Mouse (Mus musculus) heart, adult 2 months (tissue): ENCODE measurements at regions not wholly inside any gene's neighbourhood (a gene's known extent, or its start where the extent isn't known, plus 50 kb on each side); places are given as distances from the start of the nearest gene placed in this dataset.

Experiments used
- DNase-seq, 2 experiments: peaks; one replicate each; pipeline ENCODE4 v3.0.0; 2021
- H3K27ac ChIP-seq: fragments of 200-600 bp; 2 replicates; pipeline ENCODE4 v1.8.1; 2022
- H3K27me3 ChIP-seq: fragments of 200-500 bp; 2 replicates; pipeline ENCODE4 v1.6.1; 2012; ENCODE audit warnings: mild to moderate bottlenecking, low read length, inconsistent platforms, mixed read lengths; ENCODE audit not compliant: control insufficient read depth, insufficient read depth
- H3K36me3 ChIP-seq: fragments of 200-500 bp; 2 replicates; pipeline ENCODE4 v1.6.1; 2012; ENCODE audit warnings: low read length, inconsistent platforms; ENCODE audit not compliant: control insufficient read depth, insufficient read depth
- H3K4me1 ChIP-seq: fragments of 200-500 bp; 2 replicates; pipeline ENCODE4 v1.6.1; 2011; ENCODE audit warnings: low read length; ENCODE audit not compliant: control insufficient read depth, insufficient read depth
- H3K4me3 ChIP-seq: fragments of 200-600 bp; 2 replicates; pipeline ENCODE4 v1.8.1; 2022
- H3K79me2 ChIP-seq: fragments of 200-500 bp; replicated peaks from 2 replicates; pipeline ENCODE4 v1.6.1; 2012; ENCODE audit warnings: mild to moderate bottlenecking, inconsistent platforms, low read length, moderate library complexity, mixed read lengths; ENCODE audit not compliant: control insufficient read depth, insufficient read depth
- H3K9ac ChIP-seq: fragments of 200-500 bp; 2 replicates; pipeline ENCODE4 v1.6.1; 2012; ENCODE audit warnings: low read depth, mild to moderate bottlenecking, control low read depth, inconsistent platforms, low read length, mixed read lengths
- CTCF ChIP-seq: fragments of 200-600 bp; IDR thresholded peaks from 2 replicates; pipeline ENCODE4 v1.8.1; 2022; ENCODE audit warnings: antibody characterized with exemption, mild to moderate bottlenecking, moderate library complexity
- EP300 ChIP-seq: fragments of 200-500 bp; IDR thresholded peaks from 2 replicates; pipeline ENCODE4 v1.6.1; 2011; ENCODE audit warnings: low read depth, low read length, control low read depth; ENCODE audit not compliant: insufficient read depth
- POLR2A ChIP-seq: fragments of 200-500 bp; IDR thresholded peaks from 2 replicates; pipeline ENCODE4 v1.6.1; 2011; ENCODE audit warnings: mild to moderate bottlenecking, low read depth, low read length, control low read depth; ENCODE audit not compliant: insufficient read depth
- WGBS: fragments of 180-500 bp; shearing (Covaris S2); methylation state at CpG from one replicate; pipeline ENCODE4 v1.1.7; 2018; 5-methylcytosine and 5-hydroxymethylcytosine counted together
- intact Hi-C: fragments of 180-260 bp; cut with DNase I; formaldehyde crosslinking; loops from one replicate; pipeline ENCODE4 v1.15.1; 2025

DNA sequence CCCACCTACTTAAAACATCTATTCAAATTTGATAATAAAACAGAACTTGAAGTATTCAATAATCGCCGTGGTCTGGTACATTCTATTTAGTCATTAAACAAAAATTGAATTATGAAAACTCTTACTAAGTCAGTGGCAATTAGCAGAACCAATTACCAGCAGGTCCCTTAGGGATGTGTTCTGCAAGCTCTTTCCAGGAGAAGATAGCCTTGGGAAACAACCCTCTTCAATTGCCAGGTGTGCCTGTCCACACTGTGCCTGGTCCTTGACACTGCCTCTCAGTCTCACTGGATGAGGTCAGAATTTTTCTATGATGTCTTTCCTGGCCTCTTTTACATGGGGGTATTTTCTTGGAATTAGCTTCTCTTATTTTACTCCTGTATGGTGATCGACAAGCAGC lies 195.1 kb upstream of the Sox11 start:
- no peak overlapping the region for H3K4me3 ChIP-seq
- no peak for DNase-seq
- no peak for TF ChIP-seq EP300
- TF ChIP-seq CTCF: no peak
- no peak for TF ChIP-seq POLR2A
- intact Hi-C loops: no loop called here
- H3K27me3 ChIP-seq: no peaks in the 10 kb centered on the region
- 95% methylated on average over 3 of the region's 3 CpGs for WGBS
- no peak overlapping the region for H3K27ac ChIP-seq
- H3K4me1 ChIP-seq: peaks cover 1% of the 10 kb centered on the region; the same call in 1 of the 2 replicates
- H3K36me3 ChIP-seq: no peaks in the 10 kb centered on the region
- H3K79me2 ChIP-seq: no peaks in the 10 kb centered on the region
- H3K9ac ChIP-seq: no peak overlapping the region

GRCm38 (mm10) chr12:27537017-27537416 lies 194.6 kb upstream of the Sox11 start:
- H3K27me3 ChIP-seq: no peaks in the 10 kb centered on the region
- intact Hi-C loops: no loop called here
- H3K36me3 ChIP-seq: no peaks in the 10 kb centered on the region
- TF ChIP-seq POLR2A: no peak
- TF ChIP-seq EP300: no peak
- TF ChIP-seq CTCF: no peak
- peaks cover 1% of the 10 kb centered on the region; the same call in 1 of the 2 replicates for H3K4me1 ChIP-seq
- no peak for DNase-seq
- WGBS: 36% methylated on average over 9 of the region's 9 CpGs
- no peak overlapping the region for H3K4me3 ChIP-seq
- H3K9ac ChIP-seq: no peak overlapping the region
- H3K27ac ChIP-seq: no peak overlapping the region
- H3K79me2 ChIP-seq: no peaks in the 10 kb centered on the region

- H3K4me1 ChIP-seq: no peaks in the 10 kb centered on the region
- H3K27me3 ChIP-seq: no peaks in the 10 kb centered on the region
- H3K4me3 ChIP-seq: no peak overlapping the region
- H3K27ac ChIP-seq: no peak overlapping the region
- H3K9ac ChIP-seq: no peak overlapping the region
- H3K79me2 ChIP-seq: no peaks in the 10 kb centered on the region
- intact Hi-C loops: no loop called here
- WGBS: 31% methylated on average over 2 of the region's 2 CpGs
- no peak for DNase-seq
- H3K36me3 ChIP-seq: no peaks in the 10 kb centered on the region
- TF ChIP-seq EP300 (no peak), CTCF (no peak), POLR2A (no peak)
Observed at GRCm38 (mm10) chr12:27525604-27526003, 183.2 kb upstream of the Sox11 start.

- Histone ChIP-seq H3K27me3 (no peaks in the 10 kb centered on the region), H3K4me1 (no peaks in the 10 kb centered on the region), H3K9ac (no peak overlapping the region), H3K79me2 (no peaks in the 10 kb centered on the region), H3K36me3 (no peaks in the 10 kb centered on the region), H3K4me3 (no peak overlapping the region), H3K27ac (no peak overlapping the region)
- no peak for DNase-seq
- TF ChIP-seq POLR2A (no peak), EP300 (no peak), CTCF (no peak)
- intact Hi-C loops: no loop called here
- 59% methylated on average over 3 of the region's 3 CpGs for WGBS
Observed at GRCm38 (mm10) chr12:27513253-27513652, 170.9 kb upstream of the Sox11 start.

DNA sequence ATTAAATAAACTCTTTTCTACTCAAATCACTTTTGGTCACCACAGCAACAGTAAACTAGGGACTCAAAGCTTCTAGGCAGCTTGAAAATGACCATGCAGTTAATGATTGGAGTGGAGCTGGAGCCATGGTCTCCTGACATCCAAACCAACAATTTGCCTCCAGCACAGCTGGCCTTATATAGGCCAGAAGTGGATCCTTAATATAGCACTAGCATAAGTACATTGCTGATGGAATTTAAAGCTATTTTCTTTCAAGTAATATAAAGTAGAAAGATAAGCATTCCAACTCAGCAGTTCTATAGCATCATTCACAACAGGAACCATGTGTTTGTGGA lies 165.8 kb upstream of the Sox11 start:
- H3K27ac ChIP-seq: no peak overlapping the region
- intact Hi-C loops: no loop called here
- H3K36me3 ChIP-seq: no peaks in the 10 kb centered on the region
- H3K4me3 ChIP-seq: no peak overlapping the region
- H3K4me1 ChIP-seq: no peaks in the 10 kb centered on the region
- H3K9ac ChIP-seq: no peak overlapping the region
- DNase-seq: no peak
- H3K27me3 ChIP-seq: no peaks in the 10 kb centered on the region
- no peak for TF ChIP-seq CTCF
- no peak for TF ChIP-seq EP300
- no peak for TF ChIP-seq POLR2A
- H3K79me2 ChIP-seq: no peaks in the 10 kb centered on the region

- Histone ChIP-seq H3K9ac (no peak overlapping the region), H3K79me2 (no peaks in the 10 kb centered on the region), H3K4me1 (no peaks in the 10 kb centered on the region), H3K27me3 (no peaks in the 10 kb centered on the region), H3K4me3 (no peak overlapping the region), H3K36me3 (no peaks in the 10 kb centered on the region), H3K27ac (no peak overlapping the region)
- TF ChIP-seq POLR2A (no peak), EP300 (no peak), CTCF (no peak)
- intact Hi-C loops: no loop called here
- no peak for DNase-seq
- WGBS: 34% methylated on average over 5 of the region's 5 CpGs
Observed at GRCm38 (mm10) chr12:27507523-27508225, 165.3 kb upstream of the Sox11 start.
